Mouse (Mus musculus) megakaryocyte, adult 5-6 weeks (primary cell): ENCODE measurements at regions not wholly inside any gene's neighbourhood (a gene's known extent, or its start where the extent isn't known, plus 50 kb on each side); places are given as distances from the start of the nearest gene placed in this dataset.
A peak's percentile ranks its signal among the peaks of the same experiment; 100 is the strongest.

Source experiments
- ATAC-seq: 2 replicates; pipeline ENCODE4 v1.8.0; 2016; ENCODE audit warnings: mild to moderate bottlenecking, inconsistent platforms; ENCODE audit not compliant: poor library complexity, severe bottlenecking

DNA sequence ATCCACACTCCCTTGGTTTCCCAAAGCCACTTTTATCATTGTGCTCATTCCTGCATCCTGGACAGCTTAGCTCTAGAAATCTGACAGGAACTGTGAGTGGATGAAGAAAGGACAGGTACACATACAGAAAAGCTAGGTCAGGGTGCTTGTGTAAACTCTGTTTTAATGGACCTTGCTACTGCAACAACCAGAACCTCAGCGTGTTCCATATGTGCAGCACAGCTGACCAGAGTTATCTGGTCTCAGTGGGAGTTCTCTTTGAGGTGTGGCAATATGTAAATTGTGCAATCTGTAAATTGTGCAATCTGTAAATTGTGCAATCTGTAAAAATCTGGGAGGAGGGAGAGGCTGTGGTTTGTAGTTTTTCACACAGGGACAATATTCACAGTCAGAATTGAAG, 282.4 kb upstream of the Ptprd start:
- 0 out of 2 replicates have a peak, but pooled peaks have one; percentile 21 for ATAC-seq

DNA sequence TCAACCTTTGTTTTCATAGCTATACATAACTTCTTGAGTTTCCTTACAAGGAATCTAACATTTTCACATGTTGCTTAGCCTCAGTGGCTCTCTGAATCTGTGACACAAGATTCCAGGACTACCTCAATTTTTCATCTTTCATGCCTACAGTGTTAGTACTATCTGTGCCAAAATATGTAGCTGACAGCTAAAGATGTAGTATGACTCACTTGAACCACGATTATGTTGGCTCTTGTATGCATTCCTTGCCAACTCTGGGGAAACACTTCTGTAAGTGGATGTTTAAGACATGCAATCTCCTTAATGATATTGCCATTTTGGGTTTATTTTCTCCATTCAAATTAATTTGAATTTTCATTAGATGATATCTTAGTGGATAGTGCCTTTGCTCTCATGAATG, 254.8 kb upstream of the Ptprd start:
- ATAC-seq, result no peak

DNA sequence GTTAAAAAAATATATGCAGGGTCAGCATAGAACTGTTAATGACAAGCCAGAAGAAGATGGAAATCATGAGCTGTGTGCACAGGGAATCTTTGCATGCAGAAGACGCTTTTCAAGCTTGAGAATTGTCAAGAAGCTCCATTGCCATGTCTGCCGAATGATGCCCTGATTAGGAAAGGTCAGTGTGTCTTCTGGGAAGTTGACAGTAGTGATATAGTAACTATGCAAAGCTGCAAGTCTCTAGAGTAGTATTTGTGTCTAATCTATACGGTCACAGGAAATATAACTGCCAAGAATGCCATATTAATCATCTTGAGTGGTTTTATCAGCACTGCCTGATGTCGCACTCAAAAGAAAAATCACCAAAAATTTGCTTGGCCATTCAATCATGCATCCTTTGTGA, 244.5 kb upstream of the Ptprd start:
- no peak for ATAC-seq

DNA sequence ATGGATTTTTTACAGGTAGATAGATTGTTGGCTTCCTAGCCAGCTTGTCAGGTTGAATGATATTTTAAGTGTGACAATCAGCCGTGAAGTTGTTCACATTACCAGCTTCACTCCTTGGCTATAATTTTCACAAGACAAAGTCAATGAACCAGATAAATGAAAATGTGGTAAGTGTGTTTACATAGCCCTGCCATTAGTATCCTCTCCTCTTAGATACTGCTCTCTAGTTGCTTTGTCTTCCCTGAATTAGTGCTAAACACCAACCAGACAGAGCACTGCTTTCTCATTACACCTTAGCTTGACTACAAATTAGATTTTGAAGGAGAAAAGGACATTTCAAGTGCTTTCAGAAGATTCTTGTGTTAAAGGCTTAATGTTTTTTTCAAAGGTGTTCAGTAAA, 205.4 kb upstream of the Ptprd start:
- no peak for ATAC-seq

DNA sequence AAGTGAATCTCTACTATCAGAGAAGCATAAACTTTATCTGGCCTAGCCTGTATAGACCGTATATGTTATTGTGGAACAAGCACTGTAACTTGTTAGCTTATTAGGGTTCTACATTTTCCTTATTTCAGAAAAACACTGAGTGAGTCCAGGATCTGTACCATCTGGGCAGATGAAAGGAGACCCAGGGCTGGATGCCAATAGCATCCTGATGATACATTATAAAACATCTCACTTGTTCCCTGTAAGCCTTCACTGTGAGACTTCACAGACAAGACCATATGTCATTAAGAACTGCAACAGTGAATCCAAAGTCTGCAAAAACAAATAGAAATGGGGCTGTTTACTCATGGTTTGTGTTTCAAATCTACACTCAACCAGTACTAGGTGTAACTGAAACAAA, 177.6 kb upstream of the Ptprd start:
- no peak for ATAC-seq

DNA sequence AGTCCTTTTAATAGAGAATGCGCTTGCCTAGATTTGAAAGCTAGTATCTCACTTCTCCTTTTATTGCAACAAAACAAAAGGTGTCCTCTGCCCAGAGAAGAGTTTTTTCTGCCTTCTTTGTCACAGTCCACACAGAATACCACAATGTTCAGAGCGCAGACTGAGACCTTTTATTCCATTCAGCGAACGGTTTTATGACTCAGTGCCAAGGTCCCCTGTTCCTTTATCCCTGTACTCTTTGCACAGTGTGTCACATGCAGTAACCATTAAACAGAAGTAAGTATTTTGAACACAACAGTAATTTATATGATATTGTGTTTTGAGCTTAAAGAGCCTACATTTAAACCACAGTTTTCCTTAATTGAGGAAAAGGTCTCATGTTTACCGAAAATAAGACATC, 143.4 kb upstream of the Ptprd start:
- no peak for ATAC-seq

DNA sequence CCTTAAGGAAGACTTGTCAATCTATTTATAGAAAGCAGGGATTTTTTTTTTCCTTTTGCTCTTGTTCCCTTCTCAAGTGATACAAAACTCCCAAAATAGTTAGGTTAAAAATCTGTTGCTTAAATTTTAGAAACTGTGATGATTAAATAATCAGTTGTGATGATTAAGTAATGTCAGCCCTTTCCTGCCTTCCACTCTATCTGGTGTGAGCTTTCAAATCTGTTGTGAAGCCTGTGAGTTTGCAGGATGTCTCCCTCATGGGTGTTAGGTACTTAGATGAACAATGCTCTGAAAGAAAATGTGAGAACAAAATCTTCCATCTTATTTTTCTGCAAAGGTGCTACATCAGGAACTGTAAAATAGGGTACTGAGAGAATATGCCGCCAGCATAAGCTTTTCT, 124.0 kb upstream of the Ptprd start:
- no peak for ATAC-seq

DNA sequence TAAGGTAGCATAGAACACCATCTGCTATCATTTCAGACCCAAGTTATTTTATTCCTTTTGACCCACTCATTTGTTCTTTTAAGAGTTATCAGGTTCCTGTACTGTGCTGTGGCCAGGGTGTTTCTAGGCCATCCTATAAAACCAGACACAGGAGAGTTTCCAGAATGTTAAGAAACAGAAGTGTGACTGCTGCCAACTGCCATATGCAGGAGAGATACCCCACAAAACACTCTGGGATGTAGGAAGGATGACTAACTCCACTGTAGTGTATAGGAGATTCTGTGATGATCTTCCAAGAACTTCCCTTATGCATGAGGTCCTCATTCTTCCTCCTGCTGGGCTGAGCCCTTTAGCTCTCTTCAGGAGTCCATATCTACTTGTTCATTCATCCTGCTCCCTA, 76.7 kb upstream of the Ptprd start:
- no peak for ATAC-seq
